Mouse (Mus musculus) intestine, embryonic 16.5 days (tissue): ENCODE results near the gene Hist1h2bc. TPM values are rescaled to one million over a fixed set of nuclear protein-coding genes. Genes with fewer than 3 reads are reported as not detected.
"Not testable (repeated sequence)": the region's sequence is repeated elsewhere in the genome, so short reads cannot be mapped to it uniquely, and the experiment has no call there.

Experiments used
- ATAC-seq: fragments of 200-750 bp; cut with Nextera tagmentation; 2 replicates; pipeline ENCODE4 v1.8.0; 2017; ENCODE audit warnings: moderate TSS enrichment, moderate library complexity
- H3K27ac ChIP-seq: fragments of 300-500 bp; sonication (generic); 2 replicates; pipeline ENCODE4 v1.5.1; 2014; ENCODE audit warnings: mild to moderate bottlenecking, low read length
- H3K27me3 ChIP-seq: fragments of 300-500 bp; sonication (generic); replicated peaks from 2 replicates; pipeline ENCODE4 v1.6.1; 2014; ENCODE audit warnings: low read length, control low read depth, mixed read lengths; ENCODE audit not compliant: control insufficient read depth, insufficient read depth
- H3K36me3 ChIP-seq: fragments of 300-500 bp; sonication (generic); 2 replicates; pipeline ENCODE4 v1.6.1; 2014; ENCODE audit warnings: low read length, control low read depth; ENCODE audit not compliant: control insufficient read depth, insufficient read depth
- H3K4me1 ChIP-seq: fragments of 300-500 bp; sonication (generic); 2 replicates; pipeline ENCODE4 v1.6.1; 2014; ENCODE audit warnings: low read length, control low read depth, mixed read lengths; ENCODE audit not compliant: control insufficient read depth, insufficient read depth
- H3K4me2 ChIP-seq: fragments of 300-500 bp; sonication (generic); 2 replicates; pipeline ENCODE4 v1.6.1; 2014; ENCODE audit warnings: low read depth, low read length, control low read depth
- H3K4me3 ChIP-seq: fragments of 300-500 bp; sonication (generic); 2 replicates; pipeline ENCODE4 v1.5.1; 2014; ENCODE audit warnings: mild to moderate bottlenecking, low read length
- H3K9ac ChIP-seq: fragments of 300-500 bp; sonication (generic); 2 replicates; pipeline ENCODE4 v1.6.1; 2014; ENCODE audit warnings: low read depth, low read length
- H3K9me3 ChIP-seq: fragments of 300-500 bp; sonication (generic); 2 replicates; pipeline ENCODE4 v1.6.1; 2016; ENCODE audit warnings: low read length, control low read depth; ENCODE audit not compliant: control insufficient read depth
- WGBS: fragments of 180-500 bp; shearing (Covaris S2); extraction: QIAGEN DNeasy Blood & Tissue Kit; methylation state at CpG from one replicate; pipeline ENCODE4 v1.1.7; 2014; 5-methylcytosine and 5-hydroxymethylcytosine counted together
- polyA plus RNA-seq: library from polyadenylated mRNA; unstranded; fragments of >200 nt; fragmentation: Nextera tagmentation; extraction: Ambion mirVana; gene quantifications from 2 replicates; pipeline ENCODE4 v1.2.1, GENCODE M21; 2015

Gene Hist1h2bc
- polyA plus RNA-seq, 1 experiment from 2014 or later: 101 TPM

GRCm38 (mm10) chr13:23697491-23698299, 13.7 kb downstream of the Hist1h2bc start:
- WGBS: under 1% methylated on average over 21 of the region's 32 CpGs
- peak overlapping the region; percentile 69 for H3K4me2 ChIP-seq
- ATAC-seq: peak; percentile 52
- H3K9ac ChIP-seq: peak overlapping the region; percentile 71
- H3K4me1 ChIP-seq: peaks cover 5% of the 10 kb centered on the region; the same call in 1 of the 2 replicates
- no peaks in the 10 kb centered on the region for H3K9me3 ChIP-seq
- peak overlapping the region; percentile 94 for H3K27ac ChIP-seq
- peak overlapping the region; percentile 54 for H3K4me3 ChIP-seq
- H3K27me3 ChIP-seq: no peaks in the 10 kb centered on the region
- H3K36me3 ChIP-seq: no peaks in the 10 kb centered on the region

- Histone ChIP-seq H3K4me2 (peak within 1 kb of the TSS; percentile 69), H3K36me3 (no peaks in the 10 kb centered on the region), H3K4me1 (peaks cover 5% of the 10 kb centered on the region; the same call in 1 of the 2 replicates), H3K4me3 (peak within 1 kb of the TSS; percentile 54), H3K9me3 (no peaks in the 10 kb centered on the region), H3K27me3 (no peaks in the 10 kb centered on the region), H3K27ac (peak within 1 kb of the TSS; percentile 94), H3K9ac (peak within 1 kb of the TSS; percentile 71)
- under 1% methylated on average over 17 of the region's 22 CpGs for WGBS
- ATAC-seq: peak; percentile 96
Observed at GRCm38 (mm10) chr13:23698300-23698693, 14.3 kb downstream of the Hist1h2bc start, which contains the start of gene Hist1h4c. TSS of gene Hist1h4c (minus strand) at chr13:23698454.

- H3K4me2 ChIP-seq: peak overlapping the region; percentile 35
- no peaks in the 10 kb centered on the region for H3K9me3 ChIP-seq
- ATAC-seq: no peak
- H3K4me3 ChIP-seq: no peak overlapping the region
- peaks cover 5% of the 10 kb centered on the region; the same call in 1 of the 2 replicates for H3K4me1 ChIP-seq
- H3K36me3 ChIP-seq: no peaks in the 10 kb centered on the region
- 68% methylated on average over 6 of the region's 6 CpGs for WGBS
- no peaks in the 10 kb centered on the region for H3K27me3 ChIP-seq
- H3K27ac ChIP-seq: peak overlapping the region; percentile 45; the same call in 1 of the 2 replicates
- H3K9ac ChIP-seq: no peak overlapping the region
Observed at GRCm38 (mm10) chr13:23698996-23699395, 15.0 kb downstream of the Hist1h2bc start.

- no peak for ATAC-seq
- no peaks in the 10 kb centered on the region for H3K36me3 ChIP-seq
- WGBS: 70% methylated on average over 3 of the region's 3 CpGs
Observed at GRCm38 (mm10) chr13:23699767-23700166, 15.8 kb downstream of the Hist1h2bc start.

GRCm38 (mm10) chr13:23700786-23701520, 17.0 kb downstream of the Hist1h2bc start:
- Histone ChIP-seq H3K36me3 (no peaks in the 10 kb centered on the region), H3K4me3 (no peak overlapping the region), H3K4me2 (no peak overlapping the region), H3K9me3 (no peaks in the 10 kb centered on the region), H3K27me3 (no peaks in the 10 kb centered on the region), H3K27ac (no peak overlapping the region), H3K4me1 (peaks cover 5% of the 10 kb centered on the region; the same call in 1 of the 2 replicates), H3K9ac (peak overlapping the region; percentile 34)
- peak; percentile 49 for ATAC-seq
- WGBS: 25% methylated on average over 8 of the region's 8 CpGs

More at GRCm38 (mm10) chr13:23699767-23700166, 15.8 kb downstream of the Hist1h2bc start:
- Histone ChIP-seq H3K4me2 (no peak overlapping the region), H3K9ac (no peak overlapping the region), H3K27me3 (no peaks in the 10 kb centered on the region), H3K4me1 (peaks cover 5% of the 10 kb centered on the region; the same call in 1 of the 2 replicates), H3K27ac (no peak overlapping the region), H3K9me3 (no peaks in the 10 kb centered on the region), H3K4me3 (no peak overlapping the region)

DNA sequence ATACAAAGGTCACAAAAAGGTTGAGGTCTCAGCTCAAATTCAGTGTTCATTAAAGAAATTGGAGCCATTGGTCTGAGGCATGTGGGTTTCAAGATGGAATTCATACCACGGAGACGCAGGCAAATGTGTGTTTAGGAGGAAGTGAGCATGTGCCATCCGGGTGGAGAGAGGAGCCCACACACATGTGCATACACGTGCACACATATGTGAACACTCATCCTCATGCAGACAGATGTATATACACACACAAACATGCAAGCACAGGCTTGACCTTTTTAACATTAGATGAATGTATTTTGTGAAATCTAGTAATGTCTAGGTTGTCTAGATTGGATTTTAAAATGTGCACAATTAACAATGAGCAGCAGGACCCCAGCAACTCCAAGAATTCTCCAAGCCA, 18.2 kb downstream of the Hist1h2bc start:
- H3K9me3 ChIP-seq: no peaks in the 10 kb centered on the region
- no peak overlapping the region for H3K4me3 ChIP-seq
- no peak overlapping the region for H3K9ac ChIP-seq
- no peaks in the 10 kb centered on the region for H3K36me3 ChIP-seq
- H3K27ac ChIP-seq: no peak overlapping the region
- H3K27me3 ChIP-seq: no peaks in the 10 kb centered on the region
- ATAC-seq: no peak
- H3K4me1 ChIP-seq: peaks cover 5% of the 10 kb centered on the region; the same call in 1 of the 2 replicates
- 72% methylated on average over 4 of the region's 4 CpGs for WGBS
- no peak overlapping the region for H3K4me2 ChIP-seq

- H3K4me2 ChIP-seq, H3K27ac ChIP-seq, H3K36me3 ChIP-seq, H3K9me3 ChIP-seq, H3K27me3 ChIP-seq, H3K4me1 ChIP-seq, ATAC-seq, H3K9ac ChIP-seq, H3K4me3 ChIP-seq: not testable (repeated sequence)
- 79% methylated on average over 2 of the region's 2 CpGs for WGBS
Observed at GRCm38 (mm10) chr13:23702801-23703200, 18.8 kb downstream of the Hist1h2bc start.

- H3K4me2 ChIP-seq: no peak overlapping the region
- 91% methylated on average over 7 of the region's 7 CpGs for WGBS
- H3K4me1 ChIP-seq: peaks cover 10% of the 10 kb centered on the region; the same call in 1 of the 2 replicates
- no peak overlapping the region for H3K4me3 ChIP-seq
- ATAC-seq: no peak
- H3K27ac ChIP-seq: no peak overlapping the region
- no peaks in the 10 kb centered on the region for H3K36me3 ChIP-seq
- no peaks in the 10 kb centered on the region for H3K27me3 ChIP-seq
- no peaks in the 10 kb centered on the region for H3K9me3 ChIP-seq
- H3K9ac ChIP-seq: no peak overlapping the region
Observed at GRCm38 (mm10) chr13:23705751-23706356, 21.9 kb downstream of the Hist1h2bc start.

DNA sequence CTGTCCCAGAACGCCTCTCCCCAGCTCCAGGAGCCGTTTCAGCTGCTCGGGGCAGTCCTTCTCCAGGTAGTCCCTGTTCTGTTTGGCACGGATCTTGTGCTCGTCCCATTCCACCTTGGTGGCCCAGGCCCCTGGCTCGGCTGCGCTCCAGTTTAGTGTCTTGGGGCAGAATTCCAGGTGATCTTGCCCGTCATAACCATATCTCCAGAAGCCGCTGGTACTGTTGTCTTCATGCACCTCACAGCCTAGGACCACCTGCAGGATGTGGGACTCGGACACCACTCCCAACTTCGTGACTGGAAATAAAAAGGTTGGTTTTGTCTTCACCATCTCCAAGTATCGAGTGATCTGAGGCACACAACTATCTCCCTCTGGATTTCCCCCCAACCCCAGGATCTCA, 22.8 kb downstream of the Hist1h2bc start:
- Histone ChIP-seq H3K27me3 (no peaks in the 10 kb centered on the region), H3K27ac (no peak overlapping the region), H3K9me3 (no peaks in the 10 kb centered on the region), H3K4me2 (no peak overlapping the region), H3K4me1 (peaks cover 8% of the 10 kb centered on the region; the same call in 1 of the 2 replicates), H3K36me3 (no peaks in the 10 kb centered on the region), H3K4me3 (no peak overlapping the region), H3K9ac (no peak overlapping the region)
- no peak for ATAC-seq
- WGBS: 97% methylated on average over 12 of the region's 12 CpGs
